Mouse (Mus musculus): ENCODE measurements at regions not wholly inside any gene's neighbourhood (a gene's known extent, or its start where the extent isn't known, plus 50 kb on each side); places are given as distances from the start of the nearest gene placed in this dataset.
"Not testable (repeated sequence)": the region's sequence is repeated elsewhere in the genome, so short reads cannot be mapped to it uniquely, and the experiment has no call there.

DNA sequence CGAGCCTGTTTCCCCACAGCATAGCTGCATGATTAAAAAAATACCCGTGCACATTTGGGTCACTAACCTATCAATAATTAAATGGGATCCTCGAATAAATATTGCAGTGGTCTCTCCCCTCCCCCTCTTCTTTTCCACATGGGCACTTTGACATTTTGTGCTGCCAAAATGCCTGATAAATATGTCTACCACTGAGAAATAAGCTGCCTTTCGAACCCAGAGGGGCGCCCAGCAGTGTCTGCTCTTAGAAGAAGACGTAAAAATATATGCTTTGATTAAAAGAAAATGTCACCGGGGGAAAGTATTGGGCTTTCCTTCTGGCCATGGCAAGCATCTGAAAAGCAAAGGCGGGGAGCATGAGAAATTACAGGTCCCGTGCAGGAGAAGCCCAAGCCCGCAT, 152.6 kb upstream of the Frmd4a start:
- DNase-seq (ENCODE audit: low read depth, low spot score), result no peak

DNA sequence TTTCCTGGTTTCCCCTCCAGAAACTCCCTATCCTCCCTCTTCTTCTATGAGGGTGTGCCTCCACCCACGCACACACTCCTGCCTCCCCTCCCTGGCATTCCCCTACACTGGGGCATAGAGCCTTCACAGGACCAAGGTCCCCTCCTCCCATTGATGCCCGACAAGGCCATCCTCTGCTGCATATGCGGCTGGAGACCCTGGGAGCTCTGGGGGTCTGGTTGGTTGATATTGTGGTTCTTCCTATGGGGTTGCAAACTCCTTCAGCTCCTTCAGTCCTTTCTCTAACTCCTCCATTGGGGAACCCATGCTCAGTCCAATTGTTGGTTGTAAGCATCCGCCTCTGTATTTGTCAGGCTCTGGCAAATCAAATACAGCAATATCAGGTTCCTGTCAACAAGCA, 150.8 kb upstream of the Frmd4a start:
- not testable (repeated sequence) for DNase-seq (ENCODE audit: low read depth, low spot score)

DNA sequence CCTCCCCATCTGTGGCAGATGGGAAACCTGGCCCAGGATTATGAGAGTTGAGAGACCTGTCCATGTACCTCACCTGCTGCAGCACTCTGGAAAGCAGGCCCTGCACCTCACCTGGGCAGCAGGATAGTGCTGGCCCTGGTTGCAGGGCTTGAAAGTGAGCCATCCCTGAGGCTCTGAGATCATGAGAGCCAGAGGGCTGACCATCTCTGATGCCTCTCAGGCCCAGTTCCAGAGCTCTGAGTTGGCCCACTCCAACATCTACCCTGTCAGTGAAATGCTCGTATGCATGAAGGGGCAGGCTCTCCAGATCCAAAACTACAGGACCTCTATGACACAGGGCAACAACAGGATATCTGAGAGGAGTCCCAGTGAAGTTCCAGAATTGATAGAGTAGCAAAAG, 147.8 kb upstream of the Frmd4a start:
- DNase-seq (ENCODE audit: low read depth, low spot score), result no peak

DNA sequence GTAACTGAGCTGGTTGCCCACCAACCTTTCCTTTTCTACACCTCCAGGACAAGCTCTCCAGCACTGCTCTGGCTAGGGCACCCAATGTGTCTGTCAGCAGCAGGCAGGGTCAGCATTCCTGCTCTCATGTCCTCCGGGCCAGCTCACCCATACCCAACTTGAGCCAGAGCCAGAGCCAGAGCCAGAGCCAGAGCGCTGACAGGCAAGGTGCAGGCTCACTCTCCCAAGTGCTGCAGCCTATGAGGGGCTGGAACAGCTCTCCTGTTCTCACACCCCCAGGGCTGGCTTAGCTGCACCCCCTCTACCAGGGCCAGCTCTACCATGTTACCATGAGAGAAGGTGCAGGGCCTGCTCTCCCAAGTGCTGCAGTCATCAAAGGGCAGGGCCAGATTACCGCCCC, 145.8 kb upstream of the Frmd4a start:
- DNase-seq (ENCODE audit: low read depth, low spot score), result no peak

DNA sequence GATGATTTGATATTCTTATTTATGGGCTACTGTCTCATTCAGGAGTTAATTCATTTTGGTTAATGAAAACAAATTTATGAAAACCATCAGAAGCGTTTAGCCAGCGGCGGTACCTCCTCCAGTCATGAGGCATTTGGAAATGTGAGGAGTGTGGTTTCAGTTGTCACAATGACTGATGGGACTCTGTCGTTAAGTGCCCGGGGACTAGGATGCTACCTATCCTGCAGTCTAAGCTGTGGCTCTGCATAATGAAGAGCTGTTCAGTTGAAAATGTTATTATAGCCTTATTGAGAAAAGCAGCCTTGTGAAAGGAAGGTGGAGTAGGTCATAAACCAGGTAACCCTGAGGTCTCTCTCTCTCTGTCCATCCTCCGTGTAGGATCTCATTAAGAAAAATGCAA, 130.5 kb upstream of the Frmd4a start:
- DNase-seq (ENCODE audit: low read depth, low spot score), result no peak

DNA sequence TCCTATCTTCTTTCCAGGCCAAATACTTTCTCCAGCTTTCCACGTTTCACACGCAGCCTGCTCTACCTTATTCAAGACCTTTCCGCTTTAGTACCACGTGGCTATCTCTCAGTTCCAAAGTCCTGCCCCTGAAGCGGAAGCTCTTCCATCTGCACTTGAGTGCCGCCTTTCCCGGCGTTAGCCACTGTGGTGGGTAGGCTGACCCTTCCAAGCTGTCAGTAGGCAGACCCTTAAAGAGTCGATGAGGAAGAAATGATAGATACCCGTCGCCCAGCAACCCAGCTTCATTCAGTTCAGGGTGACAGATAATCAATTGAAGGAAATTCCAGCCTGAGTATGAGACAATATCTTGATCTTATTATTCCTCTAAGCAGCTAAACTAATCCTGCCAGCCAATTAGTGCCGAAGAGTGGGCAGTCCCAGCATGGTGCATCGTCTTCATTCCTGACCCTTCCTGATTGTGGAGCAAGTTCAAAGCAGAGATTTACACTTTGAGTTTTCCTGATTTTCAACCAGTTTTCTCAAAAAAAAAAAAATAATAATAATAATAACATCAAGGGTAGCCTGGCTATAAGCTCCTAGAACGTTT, 129.6 kb upstream of the Frmd4a start:
- no peak for DNase-seq (ENCODE audit: low read depth, low spot score)

DNA sequence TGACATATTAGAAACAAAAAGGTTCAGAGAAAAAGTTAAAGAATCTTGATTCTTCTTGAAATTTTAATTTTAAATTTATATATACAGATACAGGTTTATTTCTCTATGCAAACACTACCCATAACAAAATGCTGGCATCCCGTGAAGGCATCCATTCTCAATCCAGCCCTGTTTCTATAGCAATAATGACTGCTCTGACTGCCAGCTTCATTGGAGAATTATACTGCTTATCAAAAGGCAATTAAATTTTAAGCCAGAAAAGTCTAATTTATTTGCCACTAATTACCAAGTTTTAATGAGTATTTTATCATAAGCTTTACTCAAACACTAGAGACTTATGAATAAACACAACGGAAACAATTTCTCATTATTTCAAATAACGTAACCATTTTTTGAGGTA, 128.1 kb upstream of the Frmd4a start:
- no peak for DNase-seq (ENCODE audit: low read depth, low spot score)

DNA sequence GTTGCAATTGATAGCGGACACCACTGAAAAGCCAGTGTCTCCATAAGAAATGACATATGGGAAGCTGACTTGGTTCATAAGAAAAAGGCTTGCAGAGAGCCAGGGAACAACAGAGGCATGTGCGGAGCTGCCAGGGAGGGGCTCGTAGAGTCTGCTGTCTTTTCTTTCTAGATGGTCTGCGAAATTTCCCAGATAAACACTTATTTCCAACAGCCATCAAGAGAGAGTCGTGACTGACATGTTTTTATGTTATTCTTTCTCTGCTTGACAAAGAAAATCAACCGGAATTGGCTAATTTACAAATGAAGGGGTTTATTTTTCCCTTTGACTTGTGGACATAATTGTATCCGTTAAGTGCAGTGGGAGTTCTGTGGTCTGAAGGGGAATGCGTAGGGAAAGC, 127.1 kb upstream of the Frmd4a start:
- no peak for DNase-seq (ENCODE audit: low read depth, low spot score)

DNA sequence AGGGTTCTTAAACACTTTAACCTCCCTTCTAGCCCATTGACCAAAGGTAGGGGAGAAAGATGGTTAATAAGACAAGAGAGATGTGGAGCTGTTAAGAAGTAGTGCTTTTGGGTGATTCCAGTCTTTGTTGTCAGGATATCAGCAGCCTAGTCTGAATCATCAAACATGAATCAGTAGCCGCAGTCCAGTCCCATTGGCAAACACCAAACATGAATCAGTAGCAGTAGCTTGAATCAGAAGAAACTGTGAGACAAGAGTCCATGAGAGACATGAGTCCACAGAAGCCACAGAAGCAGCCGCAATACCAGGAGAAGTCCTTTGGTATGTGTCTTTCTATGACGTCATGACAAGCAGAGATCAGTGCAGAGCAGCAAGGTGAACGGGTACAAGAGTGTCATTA, 110.5 kb upstream of the Frmd4a start:
- DNase-seq (ENCODE audit: low read depth, low spot score), result no peak

DNA sequence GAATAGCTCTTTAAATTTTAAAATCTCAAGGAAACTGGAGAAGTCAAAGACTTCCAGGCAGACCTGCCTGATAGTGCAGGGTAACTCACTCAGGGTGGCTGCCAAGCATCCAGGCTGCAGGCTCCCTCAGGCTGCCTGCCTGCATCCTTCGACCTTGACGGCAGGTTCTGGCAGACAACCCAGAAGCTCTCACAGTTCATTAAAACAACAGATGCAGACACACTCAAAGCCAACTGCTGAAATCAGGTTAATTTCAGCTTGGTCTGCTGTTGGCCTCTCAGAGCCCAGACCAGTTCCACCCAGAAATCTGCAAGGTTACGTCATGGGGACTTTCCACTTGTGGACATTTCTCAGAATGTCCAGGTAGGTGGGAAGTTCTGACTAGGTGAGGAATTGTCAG, 109.3 kb upstream of the Frmd4a start:
- DNase-seq (ENCODE audit: low read depth, low spot score), result no peak

DNA sequence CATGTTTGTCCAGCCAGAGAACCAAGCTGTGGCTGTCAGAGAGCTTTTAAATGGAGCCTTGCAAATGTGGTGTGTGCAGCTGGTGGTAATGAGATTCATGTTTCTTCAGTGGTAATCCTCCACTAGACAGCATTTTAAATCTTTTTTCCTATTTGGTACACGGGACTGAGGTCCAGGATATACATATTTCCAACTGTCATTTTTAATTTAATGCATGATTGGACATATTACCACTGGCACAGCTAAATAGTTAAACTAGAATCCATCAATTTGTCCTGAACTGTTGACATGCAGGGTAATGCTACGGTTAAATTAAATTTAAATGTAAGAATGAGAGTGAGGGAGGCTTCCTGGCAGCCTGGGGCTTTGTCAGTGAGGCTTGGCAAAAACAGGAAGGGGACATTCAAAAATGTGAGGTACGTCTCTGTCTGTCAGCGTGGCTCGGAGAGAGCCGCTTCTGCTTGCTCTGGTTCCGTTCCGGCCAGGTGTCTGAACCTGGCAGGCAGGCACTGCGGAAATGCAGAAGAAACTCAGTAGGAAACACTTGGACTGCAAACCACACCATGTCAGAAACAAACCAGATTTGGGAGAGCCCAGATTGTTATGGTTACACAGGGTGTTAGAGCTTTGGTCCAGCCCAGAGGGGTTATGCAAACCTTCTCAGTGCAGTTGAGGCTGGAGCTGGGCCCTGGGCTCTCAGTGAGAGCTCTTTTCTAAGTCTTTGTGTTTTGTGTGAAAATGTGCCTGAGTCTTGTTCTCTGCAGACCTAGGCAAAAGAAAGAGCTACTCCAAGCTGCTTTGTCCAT, 107.2 kb upstream of the Frmd4a start:
- DNase-seq (ENCODE audit: low read depth, low spot score), result no peak

DNA sequence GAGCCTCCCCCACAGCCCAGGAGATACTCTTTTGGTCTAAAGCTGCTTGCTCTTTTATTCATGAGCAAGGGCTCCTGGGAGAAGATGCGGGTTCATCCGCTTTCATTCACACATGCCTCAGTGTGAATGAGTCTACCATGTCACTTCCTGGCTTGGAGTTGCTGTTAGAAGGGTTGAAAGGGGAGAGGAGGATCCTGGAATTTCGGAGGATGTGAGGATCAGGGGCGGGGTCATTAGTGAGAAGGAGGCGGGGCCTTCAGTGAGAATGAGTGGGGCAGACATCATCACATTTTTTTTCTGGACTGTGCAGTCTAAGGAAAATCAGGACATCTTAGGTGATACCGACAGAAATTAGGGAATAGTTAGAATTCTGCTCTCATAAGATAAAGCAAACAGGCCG, 102.4 kb upstream of the Frmd4a start:
- no peak for DNase-seq (ENCODE audit: low read depth, low spot score)

DNA sequence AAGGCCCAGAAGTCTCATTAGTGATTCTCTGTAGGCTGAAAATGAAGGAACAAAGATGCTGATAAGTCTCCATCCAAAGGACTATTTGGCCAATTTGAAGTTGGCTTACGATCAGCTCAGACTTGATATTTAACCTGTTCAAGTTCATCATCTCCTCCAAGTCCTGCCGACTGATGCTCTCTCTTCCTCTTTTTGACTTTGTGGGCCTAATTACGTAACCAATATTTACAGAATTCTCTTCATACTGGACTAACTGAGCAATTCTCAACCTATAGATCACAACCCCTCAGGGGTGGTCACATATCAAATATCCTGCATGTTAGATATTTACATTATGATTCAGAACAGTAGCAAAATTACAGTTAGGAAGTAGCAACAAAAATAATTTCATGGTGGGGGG, 101.2 kb upstream of the Frmd4a start:
- DNase-seq (ENCODE audit: low read depth, low spot score), result no peak

DNA sequence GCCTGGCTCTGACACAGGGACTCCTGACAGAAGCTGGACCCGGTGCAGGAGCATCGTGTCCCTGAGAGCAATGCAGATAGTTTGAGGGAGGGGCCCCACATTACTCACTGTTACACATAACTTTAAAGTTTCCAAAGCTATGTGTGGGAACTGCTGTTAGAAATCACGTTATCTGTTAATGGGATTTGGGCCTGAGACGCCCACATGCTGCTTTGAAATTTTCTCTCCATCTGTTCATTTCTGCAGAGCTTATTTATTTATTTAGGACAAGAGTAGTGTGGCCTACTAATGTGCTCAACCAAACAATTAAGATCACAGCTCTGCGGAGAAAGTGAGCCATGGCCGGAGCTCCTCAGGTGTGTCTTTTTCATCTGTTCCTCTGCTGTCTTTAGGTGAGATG, 99.4 kb upstream of the Frmd4a start:
- DNase-seq (ENCODE audit: low read depth, low spot score), result no peak

DNA sequence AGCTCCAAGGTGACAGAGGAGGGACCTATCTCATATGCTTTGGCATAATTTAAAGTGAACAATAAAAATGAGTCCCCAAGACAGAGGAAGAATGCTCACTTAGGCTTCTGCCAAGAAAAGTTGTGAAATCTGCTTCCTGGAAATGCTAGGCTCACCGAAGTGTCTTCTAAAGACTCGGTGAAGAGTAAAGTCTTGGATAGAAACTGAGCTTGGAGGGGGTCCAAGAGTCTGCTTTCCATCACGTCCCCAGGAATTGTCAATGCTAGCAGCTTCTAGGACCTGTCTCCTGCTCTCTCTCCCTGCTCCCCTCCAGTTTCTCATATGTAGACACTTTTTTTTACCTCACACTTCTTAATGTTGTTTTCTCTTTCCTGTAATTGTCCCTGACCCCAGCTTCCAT, 97.6 kb upstream of the Frmd4a start:
- no peak for DNase-seq (ENCODE audit: low read depth, low spot score)

DNA sequence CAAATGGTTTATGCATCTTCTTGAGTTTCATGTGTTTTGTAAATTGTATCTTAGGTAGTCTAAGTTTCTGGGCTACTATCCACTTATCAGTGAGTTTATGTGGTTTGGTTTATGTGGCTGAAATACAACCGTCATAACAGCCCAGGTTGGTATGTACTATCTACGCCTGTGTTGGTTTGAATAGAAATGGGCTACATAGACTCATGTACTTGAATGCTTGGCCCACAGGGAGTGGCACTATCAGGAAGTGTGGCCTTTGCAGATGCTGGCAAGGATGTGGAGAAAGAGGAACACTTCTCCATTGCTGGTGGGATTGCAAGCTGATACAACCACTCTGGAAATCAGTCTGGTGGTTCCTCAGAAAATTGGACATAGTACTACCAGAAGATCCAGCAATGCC, 96.4 kb upstream of the Frmd4a start:
- DNase-seq (ENCODE audit: low read depth, low spot score), result not testable (repeated sequence)

DNA sequence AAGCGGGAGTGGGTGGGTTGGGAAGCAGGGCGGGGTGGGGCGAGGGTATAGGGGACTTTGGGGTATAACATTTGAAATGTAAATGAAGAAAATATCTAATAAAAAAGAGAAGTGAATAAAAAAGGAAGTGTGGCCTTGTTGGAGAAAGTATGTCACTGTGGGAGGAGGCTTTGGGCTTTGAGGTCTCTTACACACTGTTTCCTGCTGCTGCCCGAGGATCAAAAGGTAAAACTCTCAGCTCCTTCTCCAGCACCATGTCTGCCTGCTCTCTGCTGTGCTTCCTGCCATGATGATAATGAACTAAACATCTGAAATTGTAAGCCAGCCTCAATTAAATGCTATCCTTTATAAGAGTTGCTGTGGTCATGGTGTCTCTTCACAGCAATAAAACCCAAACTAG, 94.8 kb upstream of the Frmd4a start:
- DNase-seq (ENCODE audit: low read depth, low spot score), result no peak

DNA sequence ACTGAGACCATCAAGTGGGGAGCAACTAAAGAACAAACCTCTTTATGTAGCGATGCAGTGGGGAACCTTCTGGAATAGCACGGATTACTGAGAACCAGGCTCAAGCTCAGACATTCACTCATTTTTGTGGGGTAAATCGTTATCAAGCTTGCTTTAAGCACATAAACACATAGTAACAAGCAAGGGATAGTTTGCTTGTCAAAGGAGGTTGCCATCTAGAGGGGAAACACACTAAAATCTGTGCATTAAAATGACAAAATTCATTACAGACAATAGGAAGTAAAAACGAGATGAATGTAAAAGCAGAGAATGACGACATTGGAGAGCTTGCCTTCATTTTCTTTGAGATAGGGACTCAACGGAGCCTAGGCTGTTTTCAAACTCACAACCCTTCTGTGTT, 92.8 kb upstream of the Frmd4a start:
- no peak for DNase-seq (ENCODE audit: low read depth, low spot score)

DNA sequence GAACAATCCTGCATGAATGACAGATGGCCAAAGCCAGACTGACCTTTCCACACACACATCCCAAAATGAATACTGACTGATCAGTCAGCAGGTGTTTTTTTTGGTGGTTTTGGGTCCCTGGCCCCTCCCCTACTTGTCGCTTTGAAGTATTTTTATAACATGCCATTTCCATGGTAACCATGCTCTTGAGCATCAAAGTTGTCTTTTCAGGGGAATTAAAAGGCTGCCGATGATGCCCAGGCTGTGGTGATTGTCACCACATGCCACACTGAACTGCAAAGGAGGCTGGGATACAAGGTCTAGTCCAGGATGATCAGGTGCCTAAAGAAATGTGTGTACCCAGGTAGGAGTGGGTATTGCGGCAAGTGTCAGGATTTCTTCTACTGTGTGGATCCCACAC, 92.3 kb upstream of the Frmd4a start:
- DNase-seq (ENCODE audit: low read depth, low spot score), result no peak

DNA sequence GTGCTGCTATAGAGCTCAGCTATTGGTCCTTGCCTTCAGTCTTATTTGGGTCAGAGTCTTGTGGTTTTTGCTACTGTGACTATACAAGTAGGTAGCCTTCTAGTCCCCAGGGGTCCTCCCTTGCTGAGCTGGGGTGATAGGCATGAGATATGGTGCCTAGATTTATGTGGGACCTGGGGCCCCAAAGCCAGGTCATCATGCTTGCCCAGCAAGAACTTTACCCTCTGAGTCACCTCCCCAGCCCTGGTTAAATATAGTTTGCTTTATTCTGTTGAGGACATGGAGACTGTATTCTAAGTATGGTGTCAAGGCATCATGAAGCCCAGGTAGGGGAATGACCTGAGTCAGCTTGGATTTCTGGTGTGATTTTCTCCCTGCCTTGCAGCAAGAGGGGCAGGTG, 91.4 kb upstream of the Frmd4a start:
- no peak for DNase-seq (ENCODE audit: low read depth, low spot score)

DNA sequence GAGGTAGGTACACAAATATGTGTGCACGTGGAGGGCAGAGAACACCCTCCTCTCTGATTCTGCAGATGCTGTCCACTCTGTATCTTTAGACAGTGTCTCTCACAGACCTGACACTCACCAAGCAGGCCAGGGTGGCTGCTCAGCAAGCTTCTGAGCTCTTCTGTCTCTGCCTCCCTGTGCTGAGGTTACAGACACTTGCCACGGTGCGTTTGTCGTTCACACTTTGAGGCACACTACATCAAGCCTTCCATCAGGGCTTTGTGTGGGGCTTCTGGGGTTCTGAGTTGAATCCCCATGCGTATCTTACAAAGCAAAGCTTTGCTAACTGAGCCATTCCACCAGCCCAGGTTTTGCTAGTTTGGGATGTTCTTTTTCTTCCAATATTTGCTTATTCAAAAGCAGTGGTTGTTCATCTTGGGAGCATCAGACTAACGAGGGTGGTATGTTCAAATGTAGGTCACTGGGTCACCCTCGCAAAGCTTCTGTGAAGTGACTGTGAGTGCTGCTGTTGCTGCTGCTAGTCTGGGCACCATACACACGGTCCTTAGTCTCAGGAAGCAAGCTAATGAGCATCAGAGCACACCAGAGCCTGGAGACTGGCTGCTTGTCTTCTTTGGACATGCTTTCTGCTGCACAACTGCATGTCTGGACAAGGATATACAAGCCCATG, 90.2 kb upstream of the Frmd4a start:
- DNase-seq (ENCODE audit: low read depth, low spot score), result no peak

DNA sequence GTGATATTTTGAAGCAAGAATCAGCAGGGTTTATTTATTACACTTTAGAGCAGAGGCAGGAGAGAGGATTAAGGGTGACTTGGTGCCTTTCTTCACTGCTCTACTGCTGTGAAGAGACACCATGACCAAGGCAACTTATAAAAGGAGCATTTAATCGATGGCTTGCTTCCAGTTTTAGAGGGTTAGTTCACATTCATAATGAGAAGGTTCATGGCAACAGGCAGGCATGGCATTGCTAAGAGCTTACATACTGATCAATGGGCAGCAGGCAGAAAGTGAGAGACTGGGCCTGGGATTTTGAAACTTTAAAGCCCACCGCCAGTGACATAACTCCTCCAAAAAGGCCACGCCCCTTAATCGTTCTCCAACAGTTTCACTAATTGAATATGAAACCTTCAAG, 89.7 kb upstream of the Frmd4a start:
- no peak for DNase-seq (ENCODE audit: low read depth, low spot score)

DNA sequence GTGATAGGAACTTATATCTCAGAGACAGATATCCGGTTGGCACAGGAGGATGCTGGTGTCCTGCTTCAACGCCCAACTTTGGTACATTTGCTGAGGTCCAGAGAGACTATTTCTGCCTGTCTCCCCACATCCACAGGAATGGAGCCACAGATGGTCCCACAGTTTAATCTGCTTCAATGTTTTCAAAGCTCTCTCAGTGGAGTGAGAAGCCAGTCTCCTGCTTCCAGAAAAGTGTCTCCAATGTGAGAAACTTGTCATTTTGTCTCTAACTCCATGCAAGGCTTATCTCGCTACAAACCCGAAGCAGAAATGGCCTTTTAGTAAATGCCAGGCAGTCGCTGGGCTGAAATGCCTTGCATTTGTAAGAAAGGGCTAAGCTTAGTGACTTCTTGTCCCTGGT, 86.9 kb upstream of the Frmd4a start:
- no peak for DNase-seq (ENCODE audit: low read depth, low spot score)

Data from retina, adult 2 months (tissue).